Mouse (Mus musculus) embryonic facial prominence, embryonic 13.5 days (tissue): Measurements from ENCODE around the gene Fuom. TPM values are rescaled to one million over a fixed set of nuclear protein-coding genes. Genes with fewer than 3 reads are reported as not detected.

Source experiments
- ATAC-seq: fragments of 200-750 bp; cut with Nextera tagmentation; 2 replicates; pipeline ENCODE4 v1.8.0; 2017; ENCODE audit warnings: low read depth; ENCODE audit not compliant: insufficient number of reproducible peaks, insufficient read depth, low FRiP score, low TSS enrichment
- H3K27ac ChIP-seq: fragments of 300-500 bp; sonication (generic); 2 replicates; pipeline ENCODE4 v1.5.1; 2015; ENCODE audit warnings: moderate library complexity, mild to moderate bottlenecking, inconsistent platforms
- H3K27me3 ChIP-seq: fragments of 300-500 bp; sonication (generic); 2 replicates; pipeline ENCODE4 v1.6.1; 2015; ENCODE audit warnings: mild to moderate bottlenecking, inconsistent platforms
- H3K36me3 ChIP-seq: fragments of 300-500 bp; sonication (generic); 2 replicates; pipeline ENCODE4 v1.6.1; 2015; ENCODE audit warnings: mild to moderate bottlenecking, inconsistent platforms
- H3K4me1 ChIP-seq: fragments of 300-500 bp; sonication (generic); 2 replicates; pipeline ENCODE4 v1.6.1; 2015; ENCODE audit warnings: inconsistent platforms
- H3K4me2 ChIP-seq: fragments of 300-500 bp; sonication (generic); 2 replicates; pipeline ENCODE4 v1.6.1; 2015; ENCODE audit warnings: moderate library complexity, mild to moderate bottlenecking, inconsistent platforms
- H3K4me3 ChIP-seq: fragments of 300-500 bp; sonication (generic); 2 replicates; pipeline ENCODE4 v1.5.1; 2015; ENCODE audit warnings: mild to moderate bottlenecking, inconsistent platforms
- H3K9ac ChIP-seq: fragments of 300-500 bp; sonication (generic); 2 replicates; pipeline ENCODE4 v1.6.1; 2015; ENCODE audit warnings: mild to moderate bottlenecking, inconsistent platforms
- H3K9me3 ChIP-seq: fragments of 300-500 bp; sonication (generic); 2 replicates; pipeline ENCODE4 v1.6.1; 2016; ENCODE audit warnings: inconsistent platforms
- WGBS: fragments of 180-500 bp; shearing (Covaris S2); methylation state at CpG from one replicate; pipeline ENCODE4 v1.1.7; 2015; ENCODE audit warnings: mixed read lengths; 5-methylcytosine and 5-hydroxymethylcytosine counted together
- polyA plus RNA-seq: library from polyadenylated mRNA; unstranded; fragments of >200 nt; fragmentation: Nextera tagmentation; extraction: Ambion mirVana; gene quantifications from 2 replicates; pipeline ENCODE4 v1.2.1, GENCODE M21; 2015

The Fuom gene
- polyA plus RNA-seq, 1 experiment from 2014 or later = 26.9 TPM

DNA sequence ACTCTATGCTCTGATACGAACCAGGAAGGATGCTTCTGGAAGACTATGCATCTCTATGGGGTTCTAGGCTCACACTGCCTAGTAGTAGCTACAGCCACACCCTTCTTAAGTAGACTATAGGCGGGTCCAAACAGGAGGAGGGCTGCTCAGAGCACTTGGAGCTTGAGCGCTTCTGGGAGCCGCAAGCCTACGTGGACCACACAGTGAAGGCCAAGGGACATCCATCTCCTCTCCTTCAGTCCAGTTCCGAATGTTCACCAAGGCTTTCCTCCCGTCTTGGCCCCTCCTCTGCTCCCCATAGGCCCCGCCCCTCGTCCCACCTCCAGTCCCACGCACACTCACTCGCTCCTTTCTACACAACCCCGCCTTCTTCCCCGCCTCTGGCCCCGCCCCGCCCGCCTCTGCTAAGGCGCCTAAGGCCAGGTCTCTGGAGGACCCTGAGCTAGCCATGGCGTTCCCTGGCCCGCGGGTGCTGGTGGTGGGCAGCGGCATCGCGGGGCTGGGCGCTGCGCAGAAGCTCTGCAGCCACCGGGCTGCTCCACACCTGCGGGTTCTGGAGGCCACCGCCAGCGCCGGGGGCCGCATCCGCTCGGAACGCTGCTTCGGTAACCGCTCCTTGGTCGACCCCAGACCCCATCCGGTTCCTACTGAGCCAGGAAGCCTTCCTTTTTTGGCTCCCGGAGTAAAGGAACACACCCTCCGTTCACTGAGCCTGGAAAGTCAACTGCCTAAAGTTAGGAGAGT is 23.2 kb upstream of the Fuom start:
- WGBS = 2% methylated on average over 40 of the region's 40 CpGs

DNA sequence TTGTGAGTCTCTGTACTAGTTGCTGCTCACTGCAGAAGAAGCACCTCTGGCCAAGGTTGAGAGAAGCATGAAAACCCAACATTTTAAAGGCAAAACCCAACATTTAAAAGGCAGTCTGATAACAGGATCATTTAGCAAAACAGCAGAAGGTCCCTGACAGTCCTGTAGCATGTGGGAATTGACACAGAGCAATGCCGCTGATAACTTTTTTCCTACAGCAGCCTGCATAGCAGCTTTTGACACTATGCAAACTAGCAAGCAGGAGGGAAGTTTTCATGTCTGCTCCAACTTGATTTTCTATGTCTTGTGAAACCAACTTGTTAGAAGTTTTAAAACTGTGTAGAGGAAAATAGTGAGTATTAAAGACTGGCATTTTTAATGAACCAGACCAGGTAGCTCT is 22.1 kb upstream of the Fuom start:
- H3K4me1 ChIP-seq = peaks cover 10% of the 10 kb centered on the region
- H3K9ac ChIP-seq = no peak overlapping the region
- H3K4me2 ChIP-seq = no peak overlapping the region
- H3K27me3 ChIP-seq = no peaks in the 10 kb centered on the region
- H3K27ac ChIP-seq = no peak overlapping the region
- ATAC-seq = no peak
- H3K36me3 ChIP-seq = peaks cover 3% of the 10 kb centered on the region; the same call in 1 of the 2 replicates
- no peak overlapping the region for H3K4me3 ChIP-seq
- no peaks in the 10 kb centered on the region for H3K9me3 ChIP-seq
- 94% methylated on average over 1 of the region's 1 CpGs for WGBS

More for the DNA sequence above, 23.2 kb upstream of the Fuom start:
- H3K36me3 ChIP-seq = peaks cover 14% of the 10 kb centered on the region
- H3K27me3 ChIP-seq = no peaks in the 10 kb centered on the region
- H3K4me3 ChIP-seq = peak overlapping the region; percentile 75
- H3K9me3 ChIP-seq = no peaks in the 10 kb centered on the region
- peak overlapping the region; percentile 84 for H3K9ac ChIP-seq
- H3K27ac ChIP-seq = peak overlapping the region; percentile 57; the same call in 1 of the 2 replicates
- peaks cover 10% of the 10 kb centered on the region for H3K4me1 ChIP-seq
- peak; percentile 94 for ATAC-seq
- peak overlapping the region; percentile 81 for H3K4me2 ChIP-seq

GRCm38 (mm10) chr7:140122765-140123164 is 20.5 kb upstream of the Fuom start:
- ATAC-seq = no peak
- Histone ChIP-seq H3K9me3 (no peaks in the 10 kb centered on the region), H3K27me3 (no peaks in the 10 kb centered on the region), H3K9ac (no peak overlapping the region), H3K4me3 (no peak overlapping the region), H3K4me2 (no peak overlapping the region), H3K27ac (no peak overlapping the region), H3K36me3 (no peaks in the 10 kb centered on the region), H3K4me1 (peaks cover 10% of the 10 kb centered on the region)
- 32% methylated on average over 4 of the region's 4 CpGs for WGBS

- WGBS = 69% methylated on average over 13 of the region's 13 CpGs
These were observed 19.2 kb upstream of the Fuom start for GRCm38 (mm10) chr7:140121338-140121910.

DNA sequence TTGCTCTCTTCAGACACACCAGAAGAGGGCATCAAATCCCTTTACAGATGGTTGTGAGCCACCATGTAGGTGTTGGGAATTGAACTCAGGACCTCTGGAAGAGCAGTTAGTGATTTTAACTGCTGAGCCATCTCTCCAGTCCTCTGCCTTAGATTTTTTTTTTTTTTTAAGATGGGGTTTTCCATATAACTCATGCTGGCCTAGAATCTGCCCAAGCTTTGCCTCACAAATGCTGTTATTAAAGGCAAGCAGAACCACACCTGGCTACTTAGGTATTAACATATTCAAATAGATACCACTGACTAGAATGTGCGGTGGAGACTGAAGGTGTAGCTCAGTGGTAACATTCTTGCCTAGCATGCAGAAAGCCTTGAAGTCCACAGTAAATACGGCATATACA is 18.2 kb upstream of the Fuom start:
- Histone ChIP-seq H3K4me2 (no peak overlapping the region), H3K27ac (no peak overlapping the region), H3K9ac (no peak overlapping the region), H3K36me3 (no peaks in the 10 kb centered on the region), H3K4me1 (peaks cover 8% of the 10 kb centered on the region), H3K4me3 (no peak overlapping the region), H3K27me3 (no peaks in the 10 kb centered on the region), H3K9me3 (no peaks in the 10 kb centered on the region)
- WGBS = 90% methylated on average over 2 of the region's 2 CpGs
- no peak for ATAC-seq

More at GRCm38 (mm10) chr7:140121338-140121910, 19.2 kb upstream of the Fuom start:
- no peaks in the 10 kb centered on the region for H3K27me3 ChIP-seq
- no peak overlapping the region for H3K4me2 ChIP-seq
- H3K36me3 ChIP-seq = no peaks in the 10 kb centered on the region
- H3K27ac ChIP-seq = no peak overlapping the region
- no peaks in the 10 kb centered on the region for H3K9me3 ChIP-seq
- H3K9ac ChIP-seq = no peak overlapping the region
- ATAC-seq = no peak
- H3K4me3 ChIP-seq = no peak overlapping the region
- peaks cover 8% of the 10 kb centered on the region for H3K4me1 ChIP-seq

DNA sequence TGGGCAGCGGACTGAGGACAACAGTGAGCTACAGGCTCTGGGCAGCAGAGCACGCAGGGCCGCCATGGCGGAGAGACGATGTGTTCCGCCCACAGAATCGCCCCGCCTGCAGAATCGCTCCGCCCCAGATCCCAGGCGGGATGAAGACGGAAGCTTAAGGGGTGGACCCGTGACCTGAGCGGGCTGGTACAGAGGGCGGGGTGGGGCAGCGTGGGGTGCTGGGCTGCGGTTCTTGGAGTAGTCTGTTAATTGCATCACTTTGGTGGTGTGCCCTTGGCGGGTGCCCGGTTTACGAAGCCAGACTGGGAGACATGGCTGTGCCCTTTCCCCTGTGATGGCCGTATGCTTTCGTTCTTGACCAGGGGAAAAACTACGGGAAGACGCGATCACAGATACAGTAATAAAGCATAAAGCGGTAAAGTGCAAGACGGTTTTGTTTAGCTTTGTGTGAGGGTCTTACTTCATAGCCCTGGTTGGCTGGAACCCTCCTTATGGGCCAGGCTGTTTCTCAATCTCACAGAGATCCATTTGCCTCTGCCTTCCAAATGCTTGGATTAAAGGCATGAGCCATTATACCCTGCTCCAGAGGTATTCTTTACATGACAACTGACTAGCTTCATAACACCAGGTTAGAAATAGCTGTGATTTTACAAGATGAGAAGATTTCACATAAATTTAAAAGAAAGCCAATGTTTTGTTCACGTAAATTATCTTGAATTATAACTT is 14.3 kb upstream of the Fuom start, which contains the start of gene Echs1:
Gene Echs1 (minus strand): TSS at position 148 of the 726 bp plus-strand sequence.
- Histone ChIP-seq H3K36me3 (peaks cover 14% of the 10 kb centered on the region), H3K4me2 (peak within 1 kb of the TSS; percentile 85), H3K4me3 (peak within 1 kb of the TSS; percentile 79), H3K9me3 (no peaks in the 10 kb centered on the region), H3K27ac (peak within 1 kb of the TSS; percentile 86), H3K9ac (peak within 1 kb of the TSS; percentile 87), H3K27me3 (no peaks in the 10 kb centered on the region), H3K4me1 (peaks cover 11% of the 10 kb centered on the region)
- WGBS = 4% methylated on average over 28 of the region's 28 CpGs
- ATAC-seq = peak; percentile 91

DNA sequence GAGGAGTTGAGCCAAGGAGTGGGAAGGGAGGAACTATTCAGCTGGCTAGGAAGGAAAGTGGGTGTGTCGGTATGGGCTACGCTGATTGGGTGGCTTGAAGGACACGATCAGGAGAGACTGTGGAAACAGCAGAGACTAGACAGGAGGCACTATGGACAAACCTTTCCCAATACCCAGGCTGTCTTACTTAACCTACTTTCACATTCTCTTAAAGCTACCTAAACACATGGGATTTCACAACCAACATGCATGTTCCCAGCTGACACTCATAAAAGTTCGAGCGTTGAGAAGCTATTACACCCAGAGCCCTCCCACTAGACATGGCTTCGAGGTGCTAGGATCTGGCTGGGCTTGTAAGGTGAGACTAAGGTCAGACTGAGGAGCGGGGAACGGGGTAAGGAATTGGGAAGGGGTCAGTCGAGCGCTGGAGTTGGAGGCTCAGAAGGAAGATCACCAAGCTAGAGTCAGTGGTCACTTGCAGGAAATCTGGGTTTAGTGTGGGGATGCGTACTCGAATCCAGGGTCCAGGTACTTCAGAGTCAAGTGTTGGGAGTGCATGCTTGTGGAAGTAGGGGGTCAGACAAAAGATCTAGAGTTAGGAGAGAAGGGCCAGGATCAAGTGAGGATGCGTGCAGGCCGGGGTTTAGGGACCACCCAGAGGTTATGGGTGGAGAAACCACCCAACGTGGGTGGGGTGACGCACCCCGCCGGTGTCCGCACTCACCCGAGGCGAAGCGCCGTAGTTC is 13.5 kb upstream of the Fuom start, which contains the start of gene Paox:
Gene Paox (plus strand): TSS at position 217 of the 746 bp plus-strand sequence.
- Histone ChIP-seq H3K27me3 (no peaks in the 10 kb centered on the region), H3K9ac (peak within 1 kb of the TSS; percentile 87), H3K4me2 (peak within 1 kb of the TSS; percentile 85), H3K36me3 (peaks cover 22% of the 10 kb centered on the region), H3K4me1 (peaks cover 11% of the 10 kb centered on the region), H3K27ac (peak within 1 kb of the TSS; percentile 86), H3K9me3 (no peaks in the 10 kb centered on the region), H3K4me3 (peak within 1 kb of the TSS; percentile 79)
- 0 out of 2 replicates have a peak, but pooled peaks have one; percentile 59 for ATAC-seq
- WGBS = 1% methylated on average over 23 of the region's 23 CpGs

- Histone ChIP-seq H3K27ac (no peak overlapping the region), H3K9ac (no peak overlapping the region), H3K9me3 (no peaks in the 10 kb centered on the region), H3K27me3 (no peaks in the 10 kb centered on the region), H3K4me2 (no peak overlapping the region), H3K36me3 (peaks cover 60% of the 10 kb centered on the region), H3K4me1 (peaks cover 8% of the 10 kb centered on the region), H3K4me3 (no peak overlapping the region)
- WGBS = 64% methylated on average over 3 of the region's 3 CpGs
- no peak for ATAC-seq
These were observed 9.7 kb upstream of the Fuom start for GRCm38 (mm10) chr7:140111943-140112342.

- ATAC-seq = no peak
- H3K9me3 ChIP-seq = no peaks in the 10 kb centered on the region
- no peak overlapping the region for H3K9ac ChIP-seq
- H3K36me3 ChIP-seq = peaks cover 39% of the 10 kb centered on the region
- H3K4me1 ChIP-seq = peaks cover 17% of the 10 kb centered on the region
- WGBS = 66% methylated on average over 4 of the region's 4 CpGs
- H3K27me3 ChIP-seq = no peaks in the 10 kb centered on the region
- no peak overlapping the region for H3K4me2 ChIP-seq
- H3K4me3 ChIP-seq = no peak overlapping the region
- H3K27ac ChIP-seq = no peak overlapping the region
These were observed 1.8 kb upstream of the Fuom start for GRCm38 (mm10) chr7:140104009-140104408.

- H3K27ac ChIP-seq = no peak overlapping the region
- H3K9ac ChIP-seq = peak overlapping the region; percentile 69
- WGBS = 77% methylated on average over 10 of the region's 10 CpGs
These were observed 743 bp downstream of the Fuom start for GRCm38 (mm10) chr7:140101498-140101897.

DNA sequence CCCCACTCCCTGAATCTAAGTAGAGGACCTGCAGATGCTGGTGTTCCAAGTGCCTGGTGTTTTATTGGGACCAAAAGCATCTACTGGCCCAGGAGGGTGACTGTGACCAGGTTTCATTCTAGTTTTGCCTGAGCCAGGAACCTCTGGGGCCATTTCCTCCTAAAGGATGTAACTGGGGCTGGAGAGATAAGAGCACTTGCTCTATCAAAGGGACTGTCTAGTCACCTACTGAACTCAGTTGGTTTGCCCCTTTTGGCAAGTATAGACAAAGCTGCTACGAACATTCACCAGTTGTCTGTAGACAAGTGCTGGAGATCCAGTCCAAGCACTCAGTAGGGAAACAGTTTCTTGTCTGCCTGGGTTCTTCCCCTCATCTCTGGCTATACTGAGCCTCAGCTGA is 3.8 kb downstream of the Fuom start:
- no peaks in the 10 kb centered on the region for H3K9me3 ChIP-seq
- H3K4me2 ChIP-seq = no peak overlapping the region
- H3K4me1 ChIP-seq = peaks cover 21% of the 10 kb centered on the region
- 93% methylated on average over 1 of the region's 1 CpGs for WGBS
- H3K36me3 ChIP-seq = no peaks in the 10 kb centered on the region
- no peak for ATAC-seq
- no peak overlapping the region for H3K4me3 ChIP-seq
- no peak overlapping the region for H3K9ac ChIP-seq
- H3K27ac ChIP-seq = no peak overlapping the region
- no peaks in the 10 kb centered on the region for H3K27me3 ChIP-seq

More at GRCm38 (mm10) chr7:140101498-140101897, 743 bp downstream of the Fuom start:
- Histone ChIP-seq H3K9me3 (no peaks in the 10 kb centered on the region), H3K27me3 (no peaks in the 10 kb centered on the region), H3K4me1 (peaks cover 17% of the 10 kb centered on the region), H3K36me3 (peaks cover 16% of the 10 kb centered on the region), H3K4me2 (peak overlapping the region; percentile 75), H3K4me3 (peak overlapping the region; percentile 46)
- ATAC-seq = no peak
